Mouse (Mus musculus) embryo, embryonic 10.5 days (tissue): ENCODE measurements around the gene Ppp1r12a.

Experiments
- DNase-seq: peaks from one replicate; pipeline ENCODE4 v3.0.0-alpha.2; 2015; ENCODE audit warnings: low spot score

The Ppp1r12a gene

GRCm38 (mm10) chr10:108161261-108162256 lies at the start of gene Ppp1r12a:
Gene Ppp1r12a, plus strand, starts transcription at chr10:108162193.
- peak; percentile 94 for DNase-seq

GRCm38 (mm10) chr10:108113361-108114237 lies 48.4 kb upstream of the Ppp1r12a start:
- peak; percentile 61 for DNase-seq

GRCm38 (mm10) chr10:108118200-108119163 lies 43.5 kb upstream of the Ppp1r12a start:
- DNase-seq: no peak

DNA sequence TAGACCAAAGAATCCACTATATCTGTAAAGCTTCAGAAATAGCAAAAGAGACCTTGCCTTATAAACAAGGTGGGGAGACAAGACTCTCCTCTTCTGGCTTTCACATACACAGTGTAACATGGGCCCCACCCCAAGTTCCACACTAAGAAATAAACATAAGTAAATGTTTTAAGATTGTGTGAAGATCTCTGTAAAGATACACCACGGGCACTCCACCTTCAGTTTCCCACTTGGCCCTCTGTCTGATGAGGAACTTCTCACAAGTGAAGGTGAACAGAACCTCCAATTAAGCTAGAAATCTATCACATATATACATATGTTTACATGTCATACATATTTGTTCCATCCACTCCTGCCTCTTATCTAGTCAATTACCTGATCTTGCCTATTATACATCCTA lies 42.6 kb upstream of the Ppp1r12a start:
- no peak for DNase-seq

GRCm38 (mm10) chr10:108124934-108125599 lies 36.9 kb upstream of the Ppp1r12a start:
- DNase-seq: no peak

DNA sequence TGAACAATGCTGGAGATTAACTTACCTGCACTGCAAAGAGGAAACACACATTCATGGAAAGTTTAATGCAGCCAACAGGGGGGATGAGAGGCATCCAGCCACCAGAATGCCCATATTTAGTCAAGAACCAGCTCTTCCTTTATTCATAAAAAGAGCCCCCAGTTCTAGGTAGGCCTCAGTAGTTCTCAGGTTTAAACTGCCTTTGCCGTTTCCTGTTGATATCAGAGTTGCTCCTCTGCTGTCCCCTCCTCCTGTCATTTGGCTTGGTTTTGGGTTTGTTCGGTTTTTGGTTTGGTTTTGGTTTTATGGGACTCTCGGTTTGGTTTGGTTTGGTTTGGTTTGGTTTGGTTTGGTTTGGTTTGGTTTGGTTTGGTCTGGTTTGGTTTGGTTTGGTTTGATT lies 32.8 kb upstream of the Ppp1r12a start:
- no peak for DNase-seq

DNA sequence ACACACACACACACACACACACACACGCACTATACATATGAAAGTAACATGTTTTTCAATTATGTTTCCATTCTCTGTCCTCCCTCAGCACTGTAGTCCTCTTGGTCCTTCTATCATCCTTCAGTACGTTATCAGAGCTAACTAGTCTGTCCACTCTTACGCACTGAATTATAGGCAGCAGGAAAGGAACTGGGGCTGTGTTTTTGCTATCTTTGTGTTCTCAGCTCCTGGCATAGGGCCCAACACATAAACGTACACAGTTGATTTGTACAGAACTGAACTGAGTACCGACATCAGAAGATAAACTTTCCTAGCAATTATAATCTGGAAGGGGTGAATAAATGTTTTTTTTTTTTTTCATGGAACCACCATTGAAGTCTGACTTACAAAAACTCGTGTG lies 30.1 kb upstream of the Ppp1r12a start:
- DNase-seq: no peak

DNA sequence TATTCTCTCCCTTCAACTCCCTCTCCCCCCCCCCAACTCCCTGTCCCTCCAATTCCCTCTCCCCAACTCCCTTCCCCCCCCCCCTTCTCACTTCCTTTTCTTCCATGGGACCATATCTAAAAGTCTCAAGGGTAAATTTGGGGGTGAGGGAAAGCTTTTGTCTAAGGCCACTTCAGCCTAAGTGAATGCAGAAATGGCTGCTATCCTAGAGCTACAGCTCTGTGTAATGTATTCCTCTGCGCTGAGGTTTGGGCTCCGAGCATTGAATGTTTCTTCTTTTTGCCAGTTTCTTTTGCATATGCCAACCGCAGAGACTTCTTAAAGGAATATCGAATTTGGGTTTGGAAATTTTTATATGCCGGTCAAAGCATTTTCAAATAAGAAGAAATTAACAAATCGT lies 28.7 kb upstream of the Ppp1r12a start:
- DNase-seq: no peak

DNA sequence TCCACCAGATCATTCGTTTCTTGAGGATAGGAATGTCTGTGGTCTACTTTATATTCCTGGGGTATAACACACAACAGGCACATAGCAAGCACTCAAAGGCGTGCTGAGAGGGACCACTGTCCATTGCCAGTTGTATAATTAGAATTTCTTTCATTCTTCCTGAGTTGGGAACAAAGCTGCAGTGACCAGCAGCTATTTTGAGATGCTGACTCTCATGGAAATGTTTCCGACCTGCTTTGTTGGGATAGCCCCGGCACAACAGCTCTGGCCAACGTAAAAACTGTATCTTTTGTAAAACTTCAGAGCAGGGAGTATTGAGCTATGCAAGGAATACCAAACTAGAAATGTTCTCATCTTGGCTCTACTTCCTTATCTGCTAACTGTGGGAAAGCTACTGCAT lies 28.2 kb upstream of the Ppp1r12a start:
- no peak for DNase-seq

- DNase-seq: no peak
These were observed 23.6 kb upstream of the Ppp1r12a start for GRCm38 (mm10) chr10:108138347-108138746.

DNA sequence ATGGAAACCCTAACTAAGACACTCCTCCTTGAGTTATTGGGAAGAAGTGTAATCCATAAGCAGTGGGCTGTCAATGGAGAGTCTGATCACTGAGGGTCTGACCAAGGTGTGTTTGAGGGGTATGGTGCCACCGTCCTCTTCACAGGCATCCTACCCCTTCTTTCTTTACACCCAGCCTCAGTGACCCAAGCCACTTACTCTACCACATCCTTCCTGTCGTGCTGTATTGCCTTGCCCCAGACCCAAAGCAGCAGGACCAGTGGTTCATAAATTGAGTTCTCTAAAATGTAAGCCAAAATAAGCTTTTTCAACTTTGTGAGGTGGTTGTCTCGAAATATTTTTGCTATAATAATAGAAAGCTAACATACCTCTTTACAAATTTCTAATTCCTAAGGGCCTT lies 22.2 kb upstream of the Ppp1r12a start:
- DNase-seq: no peak

GRCm38 (mm10) chr10:108140742-108141141 lies 21.3 kb upstream of the Ppp1r12a start:
- no peak for DNase-seq

DNA sequence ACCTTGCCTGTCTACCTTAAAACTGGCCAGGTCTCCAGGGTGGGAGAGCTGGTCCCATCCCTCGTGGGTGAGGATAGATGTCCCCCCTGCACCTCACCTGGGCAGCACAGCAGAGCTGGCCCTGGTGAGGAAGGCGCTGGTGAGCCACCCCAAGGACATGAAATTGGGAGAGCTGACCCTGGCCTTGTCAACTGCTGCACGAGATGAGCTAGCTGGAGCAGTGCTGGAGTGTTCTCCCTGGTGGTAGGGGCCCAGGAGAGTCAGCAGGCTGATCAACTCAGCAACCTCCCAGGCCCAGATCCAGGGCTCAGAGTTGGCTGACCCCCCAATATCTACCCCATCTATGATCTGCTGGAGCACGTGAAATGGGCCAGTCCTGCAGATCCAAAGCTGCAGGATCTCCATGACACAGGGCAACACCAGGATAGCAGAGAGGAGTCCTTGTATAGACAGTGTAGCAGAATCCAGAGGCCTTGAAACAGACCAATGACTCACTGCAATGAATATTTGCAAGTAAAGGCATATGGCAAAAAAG lies 17.9 kb upstream of the Ppp1r12a start:
- DNase-seq: no peak

GRCm38 (mm10) chr10:108145701-108146100 lies 16.3 kb upstream of the Ppp1r12a start:
- DNase-seq: no peak

DNA sequence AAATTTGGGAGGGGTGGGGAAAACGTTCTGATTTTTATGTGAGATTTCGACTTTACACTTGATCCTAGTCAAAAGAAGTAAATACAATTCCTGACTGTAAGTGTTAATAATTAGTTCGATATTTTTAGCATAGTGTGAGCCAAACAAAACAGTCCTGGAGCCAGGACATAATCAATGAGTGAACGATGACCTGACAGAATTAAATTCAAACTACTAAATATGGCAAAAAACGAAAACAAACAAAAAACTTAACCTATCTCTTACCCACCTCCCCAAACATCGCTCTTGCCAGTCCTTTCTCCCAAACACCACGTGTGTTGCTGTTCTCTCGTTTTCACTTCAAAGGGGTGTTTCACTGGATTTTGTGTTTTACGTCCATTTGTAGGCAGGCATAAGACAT lies 15.0 kb upstream of the Ppp1r12a start:
- DNase-seq: no peak

DNA sequence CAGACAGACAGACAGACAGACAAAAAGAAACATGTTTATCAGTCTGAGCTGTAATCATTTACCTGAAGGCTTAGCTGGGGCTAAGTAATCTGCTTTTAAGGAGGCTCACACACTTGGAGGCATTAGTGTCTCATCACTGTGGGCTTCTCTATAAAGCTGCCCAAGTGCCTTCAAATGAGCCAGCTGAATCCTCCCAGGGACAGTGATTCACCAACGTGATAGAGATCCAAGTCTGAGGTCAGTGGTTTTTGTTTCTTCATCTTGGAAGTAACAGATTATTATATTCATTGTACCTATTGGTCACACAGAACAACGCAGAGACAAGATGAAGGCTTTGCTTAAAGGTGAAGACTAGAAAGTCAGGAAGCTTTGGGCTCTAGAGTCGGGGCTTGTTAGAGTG lies 8.7 kb upstream of the Ppp1r12a start:
- DNase-seq: no peak

GRCm38 (mm10) chr10:108155042-108155686 lies 6.8 kb upstream of the Ppp1r12a start:
- DNase-seq: no peak

- DNase-seq: no peak
These were observed 6.3 kb upstream of the Ppp1r12a start for GRCm38 (mm10) chr10:108155687-108156067.

DNA sequence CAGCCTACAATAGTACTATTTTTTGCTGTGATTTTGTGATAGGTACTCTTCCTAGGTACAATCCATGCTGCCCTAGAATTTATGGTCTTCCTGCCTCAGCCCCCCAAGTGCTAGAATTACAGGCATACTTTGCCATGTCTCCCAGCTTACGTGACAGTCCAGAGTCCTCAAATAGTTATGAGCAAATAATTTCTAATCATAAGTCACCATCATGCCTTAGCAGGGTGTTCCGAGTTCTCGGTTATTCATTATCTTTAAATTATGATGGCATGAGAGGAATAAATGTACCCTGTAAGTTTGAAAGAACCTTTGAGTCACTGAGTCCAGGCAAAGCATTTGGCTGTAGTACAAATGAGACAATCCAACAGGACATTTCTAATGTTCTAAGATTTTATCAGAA lies 5.9 kb upstream of the Ppp1r12a start:
- no peak for DNase-seq

GRCm38 (mm10) chr10:108159002-108159401 lies 3.0 kb upstream of the Ppp1r12a start:
- no peak for DNase-seq
